Mouse (Mus musculus) G1E (cell line): ENCODE data around the gene Foxd2. TPM values are rescaled to one million over a fixed set of nuclear protein-coding genes. Genes with fewer than 3 reads are reported as not detected.

Source experiments
- ATAC-seq: 2 replicates; pipeline ENCODE4 v1.8.0; 2016; ENCODE audit warnings: mild to moderate bottlenecking; ENCODE audit not compliant: insufficient number of reproducible peaks, poor library complexity, low FRiP score, severe bottlenecking; ENCODE audit errors: extremely low read depth
- DNase-seq: peaks from one replicate; pipeline ENCODE4 v3.0.0; 2012; ENCODE audit warnings: low spot score
- H3K27me3 ChIP-seq: 2 replicates; pipeline ENCODE4 v1.6.1; 2012; ENCODE audit warnings: mild to moderate bottlenecking, low read length, inconsistent platforms; ENCODE audit not compliant: insufficient read depth
- H3K36me3 ChIP-seq: replicated peaks from 2 replicates; pipeline ENCODE3; 2012; ENCODE audit warnings: mild to moderate bottlenecking, inconsistent platforms
- H3K4me1 ChIP-seq: 2 replicates; pipeline ENCODE4 v1.6.1; 2012; ENCODE audit warnings: low read depth, low read length, inconsistent platforms, mixed read lengths; ENCODE audit not compliant: insufficient read depth
- H3K4me3 ChIP-seq: 2 replicates; pipeline ENCODE4 v1.5.1; 2012; ENCODE audit warnings: low read depth, mild to moderate bottlenecking, inconsistent platforms, low read length, moderate library complexity, mixed read lengths
- H3K9me3 ChIP-seq: replicated peaks from 2 replicates; pipeline ENCODE4 v1.6.1; 2012; ENCODE audit warnings: inconsistent platforms
- CTCF ChIP-seq: IDR thresholded peaks from 2 replicates; pipeline ENCODE4 v1.5.1; 2012; ENCODE audit warnings: low read depth, low read length, inconsistent platforms, mixed read lengths
- GATA1 ChIP-seq: IDR thresholded peaks from 2 replicates; pipeline ENCODE4 v1.6.1; 2012; ENCODE audit warnings: borderline replicate concordance, low read length, inconsistent platforms, mixed read lengths
- GATA2 ChIP-seq: IDR thresholded peaks from 2 replicates; pipeline ENCODE4 v1.6.1; 2012; ENCODE audit warnings: low read depth, low read length, inconsistent platforms, borderline replicate concordance
- POLR2AphosphoS5 ChIP-seq: IDR thresholded peaks from 2 replicates; pipeline ENCODE4 v1.6.1; 2012; ENCODE audit warnings: low read depth, low read length, inconsistent platforms; ENCODE audit not compliant: insufficient replicate concordance
- TAL1 ChIP-seq: conservative IDR thresholded peaks from 2 replicates; pipeline ENCODE4 v1.6.1; 2012; ENCODE audit warnings: low read depth, low read length, inconsistent platforms, mixed read lengths
- polyA plus RNA-seq: library from polyadenylated mRNA; stranded (reverse); fragments of >175 nt; gene quantifications from 2 replicates; pipeline ENCODE4 v1.2.3, GENCODE M21; 2012
- total RNA-seq, 2 experiments: library from RNA; stranded (forward) in 1 of 2; stranded (reverse) in 1 of 2; fragments of 200-1000 nt in 1 of 2; fragments of >200 nt in 1 of 2; fragmentation: Nextera tagmentation in 1 of 2; gene quantifications; 2 replicates each; pipeline ENCODE4 v1.2.3; 2014 to 2017

Foxd2 gene
- total RNA-seq (2014; fragmentation: Nextera tagmentation) (0.38 TPM in 1 of 2 replicates, not detected in the other), total RNA-seq (2017) (0.60 and 0.81 TPM in 2 replicates), polyA plus RNA-seq (2.1 and 3.4 TPM in 2 replicates)

GRCm38 (mm10) chr4:114908829-114909601 is at the start of gene Foxd2:
TSS of gene Foxd2 (minus strand) at chr4:114908873.
- Histone ChIP-seq H3K4me3 (peak within 1 kb of the TSS; percentile 75), H3K4me1 (peaks cover 18% of the 10 kb centered on the region), H3K9me3 (peaks cover 27% of the 10 kb centered on the region), H3K27me3 (peaks cover 8% of the 10 kb centered on the region; the same call in 1 of the 2 replicates), H3K36me3 (peaks cover 19% of the 10 kb centered on the region)
- peak; percentile 69 for ATAC-seq
- TF ChIP-seq POLR2AphosphoS5 (no peak), TAL1 (no peak), GATA1 (no peak), CTCF (no peak)
- peak; percentile 72 for DNase-seq

DNA sequence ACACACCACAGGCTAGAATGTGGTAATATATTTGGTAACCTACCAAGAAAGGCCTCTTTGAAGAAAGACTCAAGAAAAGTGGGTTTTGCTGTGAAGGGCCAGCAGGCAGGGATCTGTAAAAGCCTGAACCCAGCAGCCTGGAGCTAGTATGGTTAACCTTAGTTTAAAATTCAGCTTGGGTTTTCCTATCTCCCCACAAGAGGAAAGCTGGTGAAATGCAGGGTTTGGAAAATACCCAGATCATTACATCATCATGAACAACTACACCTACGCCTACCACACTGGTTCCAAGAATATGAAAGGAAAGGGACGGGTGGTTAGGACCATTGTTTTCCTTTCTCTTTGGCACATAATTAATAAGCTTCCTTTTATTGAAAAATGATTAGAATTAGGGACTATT is 49.6 kb upstream of the Foxd2 start:
- Histone ChIP-seq H3K36me3 (peaks cover 33% of the 10 kb centered on the region), H3K9me3 (no peaks in the 10 kb centered on the region), H3K4me1 (no peaks in the 10 kb centered on the region), H3K4me3 (no peak overlapping the region), H3K27me3 (peaks cover under 1% of the 10 kb centered on the region)
- ATAC-seq (no peak), DNase-seq (no peak)
- no peak for TF ChIP-seq CTCF
- no peak for TF ChIP-seq GATA1
- no peak for TF ChIP-seq GATA2
- no peak for TF ChIP-seq POLR2AphosphoS5
- no peak for TF ChIP-seq TAL1

DNA sequence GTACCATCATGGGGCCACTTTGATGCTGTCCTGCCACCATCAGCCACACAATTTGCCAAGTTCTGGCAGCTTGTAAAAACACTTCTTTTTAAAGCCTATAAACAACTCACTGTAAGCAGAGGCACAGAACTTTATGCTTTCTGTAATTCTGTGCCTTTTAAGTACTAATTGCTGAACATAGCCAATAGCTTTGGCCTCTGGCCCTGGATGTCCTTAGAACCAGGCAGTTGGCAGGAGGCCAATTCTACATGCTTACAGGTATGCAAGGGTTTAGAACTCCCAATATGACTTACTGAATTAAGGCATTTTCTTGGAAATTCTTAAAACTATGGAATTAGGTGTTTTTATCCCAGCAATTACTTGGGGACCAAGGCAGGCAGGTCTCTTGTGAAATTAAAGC is 48.7 kb upstream of the Foxd2 start:
- no peak for DNase-seq
- no peak overlapping the region for H3K4me3 ChIP-seq
- H3K27me3 ChIP-seq = peaks cover 3% of the 10 kb centered on the region
- H3K9me3 ChIP-seq = no peaks in the 10 kb centered on the region
- TF ChIP-seq POLR2AphosphoS5 (no peak), TAL1 (no peak), CTCF (no peak), GATA1 (no peak), GATA2 (no peak)
- H3K36me3 ChIP-seq = peaks cover 25% of the 10 kb centered on the region
- no peaks in the 10 kb centered on the region for H3K4me1 ChIP-seq
- ATAC-seq = no peak

DNA sequence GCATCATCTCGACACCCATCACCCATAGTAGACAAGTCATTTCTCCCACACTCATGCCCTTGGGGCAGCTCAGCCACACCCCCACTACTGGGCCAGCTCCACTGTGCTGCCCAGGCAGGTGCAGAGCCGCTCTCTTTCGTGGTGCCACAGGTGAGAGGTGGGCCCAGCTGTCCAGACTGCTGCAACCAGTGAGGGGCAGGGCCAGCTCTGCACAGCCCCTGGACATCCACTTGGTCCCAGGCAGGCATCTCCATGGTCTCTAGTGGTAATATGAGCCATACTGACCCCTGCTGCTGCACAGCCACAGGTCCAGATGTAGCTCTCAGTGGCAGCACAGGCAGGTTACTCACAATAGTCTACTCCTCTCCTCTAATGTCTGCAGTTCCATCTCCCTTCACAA is 44.5 kb upstream of the Foxd2 start:
- no peak for ATAC-seq
- no peak for DNase-seq
- TF ChIP-seq TAL1 (no peak), GATA1 (no peak), CTCF (no peak), POLR2AphosphoS5 (no peak), GATA2 (no peak)
- Histone ChIP-seq H3K36me3 (peaks cover 5% of the 10 kb centered on the region), H3K27me3 (peaks cover 12% of the 10 kb centered on the region), H3K4me3 (no peak overlapping the region), H3K4me1 (no peaks in the 10 kb centered on the region), H3K9me3 (no peaks in the 10 kb centered on the region)

DNA sequence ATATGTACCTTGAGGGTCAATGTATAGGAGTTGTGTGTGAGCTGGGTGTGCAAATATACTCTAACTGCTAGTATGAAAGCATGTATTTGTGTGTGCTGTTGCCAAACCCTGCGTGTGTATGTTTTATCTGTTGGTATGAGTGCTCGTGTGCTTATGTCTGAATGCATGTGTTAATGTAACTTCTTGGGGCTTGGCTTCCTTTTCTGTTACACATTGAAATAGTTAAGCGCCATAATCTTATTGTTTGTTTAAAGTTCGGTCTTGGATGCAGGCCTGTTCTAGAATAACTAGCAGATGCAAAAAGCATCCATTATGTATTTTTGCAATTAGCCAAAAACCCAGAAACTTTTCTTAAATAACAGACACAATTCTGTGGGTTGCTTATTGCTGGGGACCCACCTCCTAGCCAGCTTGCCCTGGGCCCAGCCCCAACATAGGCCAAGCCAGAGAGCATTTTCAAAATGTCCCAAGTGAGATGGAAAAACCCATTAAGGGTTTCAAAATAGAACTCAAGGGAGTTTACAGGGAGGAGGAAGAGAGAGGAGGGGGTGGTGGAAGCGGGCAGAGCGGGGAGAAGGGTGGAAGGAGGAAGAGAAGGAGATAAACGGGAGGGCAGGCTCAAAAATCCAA is 39.3 kb upstream of the Foxd2 start:
- no peaks in the 10 kb centered on the region for H3K9me3 ChIP-seq
- no peak overlapping the region for H3K4me3 ChIP-seq
- peaks cover 23% of the 10 kb centered on the region for H3K27me3 ChIP-seq
- DNase-seq = no peak
- TF ChIP-seq GATA2 (no peak), POLR2AphosphoS5 (no peak), TAL1 (no peak), GATA1 (no peak), CTCF (no peak)
- no peaks in the 10 kb centered on the region for H3K36me3 ChIP-seq
- no peak for ATAC-seq
- H3K4me1 ChIP-seq = peaks cover 10% of the 10 kb centered on the region

- no peaks in the 10 kb centered on the region for H3K36me3 ChIP-seq
- H3K4me3 ChIP-seq = no peak overlapping the region
- TF ChIP-seq TAL1 (no peak), CTCF (peak; percentile 81), POLR2AphosphoS5 (no peak), GATA2 (no peak)
- peak; percentile 78 for ATAC-seq
- peaks cover 10% of the 10 kb centered on the region for H3K4me1 ChIP-seq
- no peaks in the 10 kb centered on the region for H3K9me3 ChIP-seq
- H3K27me3 ChIP-seq = peaks cover 23% of the 10 kb centered on the region
- peak; percentile 41 for DNase-seq
Observed at GRCm38 (mm10) chr4:114947395-114947794, 38.7 kb upstream of the Foxd2 start.
